Mouse (Mus musculus) cerebellum, postnatal 25 days (tissue): ENCODE measurements around the gene Kirrel3.

ENCODE experiments used
- DNase-seq, 2 experiments: peaks; one replicate each; pipeline ENCODE4 v3.0.0; 2021; ENCODE audit warnings: mixed read lengths in 2 of 2

Gene Kirrel3

GRCm38 (mm10) chr9:34603750-34604149, 118.1 kb downstream of the Kirrel3 start:
- no peak for DNase-seq

- DNase-seq = no peak
Measured at GRCm38 (mm10) chr9:34604931-34605330, 119.2 kb downstream of the Kirrel3 start.

- no peak for DNase-seq
Measured at GRCm38 (mm10) chr9:34605486-34605885, 119.8 kb downstream of the Kirrel3 start.

GRCm38 (mm10) chr9:34607976-34608375, 122.3 kb downstream of the Kirrel3 start:
- peak in 1 of 2 experiments; percentile 53 for DNase-seq

- peak; percentile 84 to 85 for DNase-seq
Measured at GRCm38 (mm10) chr9:34612886-34613769, 127.4 kb downstream of the Kirrel3 start.

GRCm38 (mm10) chr9:34618099-34618498, 132.4 kb downstream of the Kirrel3 start:
- DNase-seq = no peak

- DNase-seq = no peak
Measured at GRCm38 (mm10) chr9:34619913-34620312, 134.2 kb downstream of the Kirrel3 start.

- DNase-seq = no peak
Measured at GRCm38 (mm10) chr9:34623526-34623925, 137.8 kb downstream of the Kirrel3 start.

GRCm38 (mm10) chr9:34624021-34624420, 138.3 kb downstream of the Kirrel3 start:
- no peak for DNase-seq

- DNase-seq = peak; percentile 43 to 55
Measured at GRCm38 (mm10) chr9:34628841-34629240, 143.1 kb downstream of the Kirrel3 start.

- no peak for DNase-seq
Measured at GRCm38 (mm10) chr9:34635696-34636095, 150.0 kb downstream of the Kirrel3 start.

- no peak for DNase-seq
Measured at GRCm38 (mm10) chr9:34643917-34644316, 158.2 kb downstream of the Kirrel3 start.

- DNase-seq = no peak
Measured at GRCm38 (mm10) chr9:34644392-34644791, 158.7 kb downstream of the Kirrel3 start.

GRCm38 (mm10) chr9:34646831-34647230, 161.1 kb downstream of the Kirrel3 start:
- DNase-seq = no peak

- DNase-seq = peak; percentile 63 to 74
Measured at GRCm38 (mm10) chr9:34652278-34652677, 166.6 kb downstream of the Kirrel3 start.

GRCm38 (mm10) chr9:34653141-34653540, 167.4 kb downstream of the Kirrel3 start:
- peak in 1 of 2 experiments; percentile 48 for DNase-seq

GRCm38 (mm10) chr9:34660566-34660965, 174.9 kb downstream of the Kirrel3 start:
- peak in 1 of 2 experiments; percentile 45 for DNase-seq

- peak in 1 of 2 experiments; percentile 41 for DNase-seq
Measured at GRCm38 (mm10) chr9:34663412-34663811, 177.7 kb downstream of the Kirrel3 start.

GRCm38 (mm10) chr9:34665361-34666129, 179.9 kb downstream of the Kirrel3 start:
- no peak for DNase-seq

- no peak for DNase-seq
Measured at GRCm38 (mm10) chr9:34667182-34667581, 181.5 kb downstream of the Kirrel3 start.

GRCm38 (mm10) chr9:34670906-34671305, 185.2 kb downstream of the Kirrel3 start:
- DNase-seq = no peak

- DNase-seq = no peak
Measured at GRCm38 (mm10) chr9:34686798-34687197, 201.1 kb downstream of the Kirrel3 start.

- DNase-seq = no peak
Measured at GRCm38 (mm10) chr9:34688358-34688757, 202.7 kb downstream of the Kirrel3 start.

- DNase-seq = no peak
Measured at GRCm38 (mm10) chr9:34689375-34689774, 203.7 kb downstream of the Kirrel3 start.
